Mouse (Mus musculus) gastrocnemius, adult 2 months (tissue): ENCODE data around the gene Serpina10. TPM values are rescaled to one million over a fixed set of nuclear protein-coding genes. Genes with fewer than 3 reads are reported as not detected.
"Not testable (repeated sequence)": the region's sequence is repeated elsewhere in the genome, so short reads cannot be mapped to it uniquely, and the experiment has no call there.

Source experiments
- DNase-seq: peaks from one replicate; pipeline ENCODE4 v3.0.0; 2022
- H3K27ac ChIP-seq: fragments of 200-600 bp; 2 replicates; pipeline ENCODE4 v1.8.1; 2022; ENCODE audit warnings: mild to moderate bottlenecking
- H3K4me3 ChIP-seq: fragments of 200-600 bp; 2 replicates; pipeline ENCODE4 v1.8.1; 2022; ENCODE audit warnings: mild to moderate bottlenecking, moderate library complexity
- CTCF ChIP-seq: fragments of 200-600 bp; IDR thresholded peaks from 2 replicates; pipeline ENCODE4 v1.8.1; 2022; ENCODE audit warnings: antibody characterized with exemption, mild to moderate bottlenecking, moderate library complexity
- intact Hi-C: fragments of 180-260 bp; cut with DNase I; formaldehyde crosslinking; loops from one replicate; pipeline ENCODE4 v1.15.1; 2025
- total RNA-seq, 2 experiments: library from RNA; stranded (reverse); gene quantifications; 2 replicates each; pipeline ENCODE4 v1.2.3; 2021

Serpina10 gene
- total RNA-seq, 2 experiments from 2014 or later = not detected

DNA sequence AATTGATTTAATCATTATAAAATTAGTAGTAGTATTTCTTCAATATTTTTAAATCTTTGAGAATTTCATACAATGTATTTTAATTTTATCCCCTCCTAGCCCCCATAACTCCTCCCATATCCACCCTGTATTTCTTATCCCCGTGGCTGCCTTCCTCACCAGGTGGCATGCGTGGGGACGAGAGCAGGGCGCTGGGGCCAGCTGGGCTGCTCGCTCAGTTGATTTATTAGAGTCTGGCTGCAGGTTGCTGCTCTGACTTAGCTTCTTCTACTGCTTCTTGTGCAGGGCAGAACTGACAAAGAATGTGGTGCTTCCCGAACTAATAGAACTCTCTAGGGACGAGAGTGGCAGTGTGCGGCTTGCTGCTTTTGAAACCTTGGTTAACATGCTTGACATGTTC is 47.5 kb downstream of the Serpina10 start:
- H3K27ac ChIP-seq = no peak overlapping the region
- TF ChIP-seq CTCF = no peak
- no peak overlapping the region for H3K4me3 ChIP-seq
- DNase-seq = no peak
- intact Hi-C loops = no loop called here

DNA sequence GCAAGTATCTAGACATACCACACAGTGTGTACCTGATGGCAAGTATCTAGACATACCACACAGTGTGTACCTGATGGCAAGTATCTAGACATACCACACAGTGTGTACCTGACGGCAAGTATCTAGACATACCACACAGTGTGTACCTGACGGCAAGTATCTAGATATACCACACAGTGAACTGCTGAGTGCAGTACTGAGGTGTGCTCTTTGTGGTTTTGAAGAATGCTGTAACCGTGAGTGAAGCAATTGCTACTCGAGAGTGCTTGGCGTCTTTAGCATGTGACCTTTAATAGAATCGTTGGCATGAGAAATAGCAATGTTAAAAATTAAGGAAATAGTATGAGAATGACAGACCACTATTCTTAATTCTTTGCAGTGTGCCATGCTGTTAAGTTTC is 53.1 kb downstream of the Serpina10 start:
- DNase-seq, intact Hi-C loops, H3K4me3 ChIP-seq, H3K27ac ChIP-seq: not testable (repeated sequence)

DNA sequence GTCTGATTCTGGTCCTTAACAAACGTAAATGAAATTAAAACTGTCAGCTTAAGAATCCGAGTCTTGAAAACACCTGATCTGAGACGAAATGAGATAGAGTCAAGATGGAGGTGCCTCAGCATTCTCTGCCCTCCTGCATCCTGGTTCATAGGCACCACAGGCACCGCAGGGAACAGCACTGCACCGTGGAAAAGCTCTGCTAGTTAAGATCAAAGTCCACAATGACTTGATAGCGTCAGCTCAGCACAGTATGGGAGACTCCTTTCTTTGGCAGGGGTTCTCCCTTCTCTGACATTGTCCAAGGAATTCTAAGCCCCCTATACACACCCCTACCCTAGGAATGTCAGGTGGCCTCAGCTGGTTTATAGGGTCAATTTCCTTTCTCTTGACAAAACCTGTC is 61.6 kb downstream of the Serpina10 start:
- no peak for DNase-seq

DNA sequence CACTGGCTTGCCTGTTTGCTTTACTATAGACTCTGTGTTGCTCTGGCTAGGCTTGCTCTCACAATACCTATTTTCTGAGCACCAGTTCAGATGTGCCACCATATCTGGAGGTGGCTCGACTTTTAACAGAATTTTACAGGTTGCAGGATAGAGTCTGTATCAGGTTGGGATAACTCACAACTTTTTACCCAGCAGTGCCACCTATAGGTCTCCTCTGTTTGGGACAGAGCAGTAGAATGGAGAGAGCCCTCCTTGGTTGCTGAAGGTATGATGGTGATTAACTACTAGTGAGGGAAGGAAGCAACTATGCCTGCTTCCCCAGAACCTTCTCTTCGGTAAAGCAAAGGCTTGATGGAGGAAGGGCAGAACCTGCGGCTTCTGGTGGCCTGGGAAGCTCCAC is 64.1 kb downstream of the Serpina10 start:
- Histone ChIP-seq H3K27ac (no peak overlapping the region), H3K4me3 (no peak overlapping the region)
- TF ChIP-seq CTCF = peak; percentile 58
- no peak for DNase-seq
- intact Hi-C loops = no loop called here

More for the DNA sequence above, 61.6 kb downstream of the Serpina10 start:
- TF ChIP-seq CTCF = no peak
- Histone ChIP-seq H3K27ac (no peak overlapping the region), H3K4me3 (no peak overlapping the region)
- intact Hi-C loops = no loop called here

DNA sequence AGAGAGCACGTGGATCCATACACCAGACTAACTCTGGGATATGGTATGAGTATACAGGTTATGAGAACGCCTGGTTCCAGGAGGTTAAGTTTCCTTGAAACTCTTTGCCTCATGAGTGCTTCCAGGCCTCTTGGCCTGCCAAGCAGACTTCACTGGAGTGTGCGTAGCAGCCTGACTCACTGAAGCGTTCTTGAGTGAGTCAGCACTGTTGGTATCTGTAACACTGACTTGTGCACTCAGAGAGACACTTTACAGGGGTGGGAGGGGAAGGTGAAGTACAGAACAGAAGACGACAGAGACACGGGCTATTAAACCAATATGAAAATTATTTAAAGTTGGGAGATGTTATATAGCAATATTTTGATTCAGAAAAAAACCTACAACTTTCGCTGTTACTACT is 66.1 kb downstream of the Serpina10 start:
- no peak for TF ChIP-seq CTCF
- DNase-seq = peak; percentile 39
- no peak overlapping the region for H3K27ac ChIP-seq
- intact Hi-C loops = no loop called here
- H3K4me3 ChIP-seq = no peak overlapping the region

Other genes with a start within 250 kb of the Serpina10 start
- 1 to 10 TPM; 5.7 to 7.3 TPM for gene Otub2, start 242.8 kb downstream of the Serpina10 start, total RNA-seq
- gene 9330161L09Rik, start 223.6 kb downstream of the Serpina10 start, total RNA-seq = 1 to 10 TPM in 1 of 2 experiments, under 1 TPM in 1; 0.82 to 1.9 TPM
- gene Ddx24, start 205.6 kb downstream of the Serpina10 start, total RNA-seq = 10 to 100 TPM; 75.2 to 83.5 TPM
- 10 to 100 TPM; 46.8 to 61.0 TPM for gene Ifi27, start 197.2 kb downstream of the Serpina10 start, total RNA-seq
- gene Ifi27l2a, start 187.8 kb downstream of the Serpina10 start, total RNA-seq = 10 to 100 TPM in 1 of 2 experiments, 1 to 10 TPM in 1; 5.9 to 11.1 TPM
- not detected for gene Ifi27l2b, start 174.2 kb downstream of the Serpina10 start, total RNA-seq
- under 1 TPM; 0.25 to 0.31 TPM for gene Ppp4r4, start 99.2 kb downstream of the Serpina10 start, total RNA-seq
- gene Serpina6, start 25.8 kb upstream of the Serpina10 start, total RNA-seq = not detected
- not detected for gene Serpina16, start 44.7 kb upstream of the Serpina10 start, total RNA-seq
- not detected for gene Serpina1f, start 64.1 kb upstream of the Serpina10 start, total RNA-seq
- gene Serpina1d, start 142.1 kb upstream of the Serpina10 start, total RNA-seq = not detected
- not detected for gene Serpina1b, start 198.9 kb upstream of the Serpina10 start, total RNA-seq
- not detected for gene Serpina1a, start 232.1 kb upstream of the Serpina10 start, total RNA-seq